Mouse (Mus musculus) ES-E14 (cell line): ENCODE data around the gene Gng11.

Experiments
- CHD2 ChIP-seq: IDR thresholded peaks from 2 replicates; pipeline ENCODE4 v1.6.1; 2014; ENCODE audit warnings: mild to moderate bottlenecking, low read depth, low read length, inconsistent platforms
- HCFC1 ChIP-seq: IDR thresholded peaks from 2 replicates; pipeline ENCODE4 v1.6.1; 2012; ENCODE audit warnings: low read length, inconsistent platforms, borderline replicate concordance; ENCODE audit not compliant: insufficient read depth
- MAFK ChIP-seq: IDR thresholded peaks from 2 replicates; pipeline ENCODE4 v1.6.1; 2014; ENCODE audit warnings: mild to moderate bottlenecking, low read depth, low read length, inconsistent platforms; ENCODE audit not compliant: insufficient read depth
- ZC3H11A ChIP-seq: IDR thresholded peaks from 2 replicates; pipeline ENCODE4 v1.6.1; 2012; ENCODE audit warnings: low read depth, mild to moderate bottlenecking, inconsistent platforms, low read length, borderline replicate concordance
- ZNF384 ChIP-seq: IDR thresholded peaks from 2 replicates; pipeline ENCODE4 v1.6.1; 2012; ENCODE audit warnings: low read depth, low read length, inconsistent platforms

DNA sequence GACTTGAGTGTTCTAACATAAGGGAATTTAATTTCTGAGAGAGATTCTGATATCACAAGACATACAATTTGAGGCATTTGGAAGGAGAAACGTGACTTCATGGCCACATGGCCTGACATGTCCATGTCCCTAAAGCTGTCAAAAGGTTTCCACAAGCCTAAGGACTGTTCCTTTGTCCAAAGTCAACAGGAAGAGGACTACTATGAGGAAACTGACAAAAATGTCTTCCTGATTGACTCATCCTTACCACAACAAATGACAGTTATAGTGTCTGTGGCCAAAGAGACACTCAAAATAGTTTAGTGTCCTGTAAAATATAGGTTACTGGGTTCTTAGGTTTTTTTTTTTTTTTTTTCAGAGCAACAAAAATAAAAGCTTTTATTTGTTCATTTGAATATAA is 30.0 kb upstream of the Gng11 start:
- no peak for TF ChIP-seq HCFC1
- TF ChIP-seq MAFK: no peak
- TF ChIP-seq ZC3H11A: no peak
- TF ChIP-seq CHD2: no peak
- no peak for TF ChIP-seq ZNF384
